Mouse (Mus musculus) spleen, adult 10 weeks (tissue): ENCODE data around the gene Cir1. TPM values are rescaled to one million over a fixed set of nuclear protein-coding genes. Genes with fewer than 3 reads are reported as not detected.

Experiments used
- polyA plus RNA-seq: library from polyadenylated mRNA; stranded (reverse); fragments of 350-450 nt; fragmentation: Illumina TruSeq; extraction: RNeasy Lipid Tissue Mini Kit (QIAGEN cat#74804); gene quantifications from one replicate; pipeline ENCODE4 v1.2.3, GENCODE M21; 2015; ENCODE audit warnings: low replicate concordance; ENCODE audit not compliant: insufficient read depth

The Cir1 gene
- polyA plus RNA-seq = 41.7 TPM

GRCm38 (mm10) chr2:73312152-73313116 lies at the start of gene Cir1, which contains the start of gene Scrn3:
Gene Cir1, minus strand, starts transcription at chr2:73312701.
Gene Scrn3, plus strand, starts transcription at chr2:73312601.

GRCm38 (mm10) chr2:73271459-73272161 lies 40.9 kb downstream of the Cir1 start, which contains the start of gene Sp9:
Gene Sp9, plus strand, starts transcription at chr2:73271925.

Other genes with a start within 250 kb of the Cir1 start
- 80.1 TPM for gene Ola1, start 93.8 kb downstream of the Cir1 start, polyA plus RNA-seq
- gene Sp9, start 40.8 kb downstream of the Cir1 start, polyA plus RNA-seq = not detected
- gene Scrn3, start 100 bp downstream of the Cir1 start, polyA plus RNA-seq = 19.7 TPM
- gene Gpr155, start 73.9 kb upstream of the Cir1 start, polyA plus RNA-seq = 11.3 TPM
- gene Wipf1, start 217.0 kb upstream of the Cir1 start, polyA plus RNA-seq = 152 TPM